Mouse (Mus musculus) cerebellum, adult 2 months (tissue): ENCODE results near the gene Cerk. TPM values are rescaled to one million over a fixed set of nuclear protein-coding genes. Genes with fewer than 3 reads are reported as not detected.
A peak's percentile ranks its signal among the peaks of the same experiment; 100 is the strongest.
"Not testable (repeated sequence)": the region's sequence is repeated elsewhere in the genome, so short reads cannot be mapped to it uniquely, and the experiment has no call there.

Source experiments
- DNase-seq, 2 experiments: peaks; one replicate each; pipeline ENCODE4 v3.0.0; 2021
- H3K27ac ChIP-seq: fragments of 200-500 bp; 2 replicates; pipeline ENCODE4 v1.5.1; 2012; ENCODE audit warnings: low read length, control low read depth, inconsistent platforms; ENCODE audit not compliant: insufficient read depth
- H3K27me3 ChIP-seq: fragments of 200-500 bp; 2 replicates; pipeline ENCODE4 v1.6.1; 2012; ENCODE audit warnings: inconsistent platforms, mild to moderate bottlenecking, low read length, moderate library complexity; ENCODE audit not compliant: control insufficient read depth, insufficient read depth
- H3K4me1 ChIP-seq: fragments of 200-500 bp; 2 replicates; pipeline ENCODE4 v1.6.1; 2011; ENCODE audit warnings: low read length; ENCODE audit not compliant: control insufficient read depth, insufficient read depth
- H3K4me3 ChIP-seq: fragments of 200-500 bp; replicated peaks from 2 replicates; pipeline ENCODE3; 2011; ENCODE audit warnings: mild to moderate bottlenecking, low read depth, low read length, control low read depth; ENCODE audit not compliant: insufficient read depth
- CTCF ChIP-seq: fragments of 200-500 bp; IDR thresholded peaks from 2 replicates; pipeline ENCODE4 v1.5.1; 2011; ENCODE audit warnings: low read depth, mild to moderate bottlenecking, control low read depth, low read length, moderate library complexity, borderline replicate concordance; ENCODE audit not compliant: insufficient read depth
- POLR2A ChIP-seq: fragments of 200-500 bp; IDR thresholded peaks from 2 replicates; pipeline ENCODE4 v1.6.1; 2011; ENCODE audit warnings: low read length, control low read depth, borderline replicate concordance; ENCODE audit not compliant: insufficient read depth
- WGBS: fragments of 180-500 bp; shearing (Covaris S2); methylation state at CpG from one replicate; pipeline ENCODE4 v1.1.7; 2018; 5-methylcytosine and 5-hydroxymethylcytosine counted together
- polyA plus RNA-seq: library from polyadenylated mRNA; depleted of rRNA; stranded (reverse); fragments of >200 nt; gene quantifications from 2 replicates; pipeline ENCODE4 v1.2.3, GENCODE M21; 2012

The Cerk gene
- polyA plus RNA-seq, 1 experiment = 152 TPM

GRCm38 (mm10) chr15:86102308-86102707, 83.6 kb downstream of the Cerk start:
- Histone ChIP-seq H3K27me3 (no peaks in the 10 kb centered on the region), H3K4me3 (no peak overlapping the region), H3K27ac (no peak overlapping the region), H3K4me1 (peaks cover 26% of the 10 kb centered on the region)
- WGBS = 91% methylated on average over 15 of the region's 15 CpGs
- no peak for DNase-seq
- TF ChIP-seq CTCF (no peak), POLR2A (no peak)

GRCm38 (mm10) chr15:86101585-86101984, 84.4 kb downstream of the Cerk start:
- WGBS = 28% methylated on average over 9 of the region's 9 CpGs
- Histone ChIP-seq H3K27me3 (no peaks in the 10 kb centered on the region), H3K27ac (no peak overlapping the region; the same call in 1 of the 2 replicates), H3K4me3 (no peak overlapping the region), H3K4me1 (peaks cover 26% of the 10 kb centered on the region)
- peak in 1 of 2 experiments; percentile 55 for DNase-seq
- no peak for TF ChIP-seq POLR2A

- peaks cover 32% of the 10 kb centered on the region for H3K4me1 ChIP-seq
- H3K27ac ChIP-seq = no peak overlapping the region
- WGBS = 33% methylated on average over 2 of the region's 2 CpGs
- no peak for DNase-seq
- H3K4me3 ChIP-seq = no peak overlapping the region
- H3K27me3 ChIP-seq = no peaks in the 10 kb centered on the region
- TF ChIP-seq POLR2A = no peak
- no peak for TF ChIP-seq CTCF
These were observed 88.1 kb downstream of the Cerk start for GRCm38 (mm10) chr15:86097871-86098270.

GRCm38 (mm10) chr15:86096604-86097020, 89.3 kb downstream of the Cerk start:
- H3K4me1 ChIP-seq = peaks cover 40% of the 10 kb centered on the region
- not testable (repeated sequence) for DNase-seq, H3K27me3 ChIP-seq, H3K27ac ChIP-seq, H3K4me3 ChIP-seq
- 90% methylated on average over 5 of the region's 5 CpGs for WGBS

GRCm38 (mm10) chr15:86095722-86096603, 90.0 kb downstream of the Cerk start:
- no peak for TF ChIP-seq POLR2A
- TF ChIP-seq CTCF = no peak
- WGBS = 84% methylated on average over 17 of the region's 17 CpGs

GRCm38 (mm10) chr15:86094324-86095121, 91.4 kb downstream of the Cerk start:
- H3K27me3 ChIP-seq = no peaks in the 10 kb centered on the region
- DNase-seq = no peak
- 67% methylated on average over 10 of the region's 10 CpGs for WGBS

More at GRCm38 (mm10) chr15:86095722-86096603, 90.0 kb downstream of the Cerk start:
- no peaks in the 10 kb centered on the region for H3K27me3 ChIP-seq
- H3K27ac ChIP-seq = no peak overlapping the region
- DNase-seq = no peak
- no peak overlapping the region for H3K4me3 ChIP-seq
- peaks cover 40% of the 10 kb centered on the region for H3K4me1 ChIP-seq

GRCm38 (mm10) chr15:86093236-86093635, 92.7 kb downstream of the Cerk start:
- Histone ChIP-seq H3K4me1 (peaks cover 50% of the 10 kb centered on the region), H3K27ac (no peak overlapping the region), H3K27me3 (no peaks in the 10 kb centered on the region), H3K4me3 (no peak overlapping the region)
- WGBS = 88% methylated on average over 1 of the region's 1 CpGs
- TF ChIP-seq CTCF = no peak
- no peak for TF ChIP-seq POLR2A
- no peak for DNase-seq

More at GRCm38 (mm10) chr15:86094324-86095121, 91.4 kb downstream of the Cerk start:
- TF ChIP-seq CTCF = no peak
- no peak for TF ChIP-seq POLR2A
- H3K4me1 ChIP-seq = peaks cover 47% of the 10 kb centered on the region
- no peak overlapping the region for H3K4me3 ChIP-seq
- no peak overlapping the region for H3K27ac ChIP-seq
